Mouse (Mus musculus): ENCODE results near the gene Rbbp9. TPM values are rescaled to one million over a fixed set of nuclear protein-coding genes. Genes with fewer than 3 reads are reported as not detected.

The Rbbp9 gene
- total RNA-seq, 1 experiment: 7.9 TPM

DNA sequence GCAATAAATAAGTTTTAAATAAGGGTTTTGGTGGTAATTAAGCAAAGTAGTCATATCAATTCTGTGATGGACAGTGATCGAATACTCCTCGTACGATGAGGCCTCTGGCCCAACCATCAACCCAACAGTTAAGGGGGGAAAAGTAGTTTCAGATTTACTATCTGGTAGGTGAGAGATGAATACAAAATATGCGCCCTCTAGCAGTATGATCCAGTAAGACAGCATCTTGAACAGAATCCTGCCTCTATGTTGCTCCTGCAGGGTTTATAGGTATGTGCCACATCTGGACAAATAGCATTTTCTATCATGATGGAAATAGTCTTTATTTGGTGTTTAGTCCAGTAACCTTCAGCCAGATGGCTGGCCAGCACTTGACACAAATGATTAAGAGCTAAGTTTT, 9.4 kb downstream of the Rbbp9 start:
- TF ChIP-seq HCFC1 (IDR thresholded peaks at IDR 0.05; ENCODE audit: borderline replicate concordance, insufficient read depth, low read length) (no peak), MAFK (IDR thresholded peaks at IDR 0.05; ENCODE audit: insufficient read depth, low read depth, low read length) (no peak), CHD2 (IDR thresholded peaks at IDR 0.05; ENCODE audit: low read depth, low read length) (no peak), ZC3H11A (IDR thresholded peaks at IDR 0.05; ENCODE audit: borderline replicate concordance, low read depth, low read length) (no peak), ZNF384 (IDR thresholded peaks at IDR 0.05; ENCODE audit: low read depth, low read length) (no peak)
- no peak for DNase-seq (ENCODE audit: low read depth, low spot score)
- in situ Hi-C loops (cut with MboI; ENCODE audit: low sequenced_read_pairs in 2 of 2, unreplicated experiment in 2 of 2): no loop called here
- Histone ChIP-seq H3K27ac (ENCODE audit: insufficient read depth, low read depth, low read length, poor library complexity, severe bottlenecking) (no peak overlapping the region), H3K9me3 (ENCODE audit: control insufficient read depth, insufficient read depth, low read depth, low read length) (no peaks in the 10 kb centered on the region), H3K4me3 (ENCODE audit: insufficient read depth in 1 of 2, low read depth in 1 of 2, low read length in 2 of 2, poor library complexity in 1 of 2, severe bottlenecking in 1 of 2) (no peak overlapping the region), H3K9ac (ENCODE audit: insufficient read depth, low read depth, low read length, poor library complexity, severe bottlenecking) (no peak overlapping the region), H3K4me1 (ENCODE audit: control insufficient read depth in 2 of 2, insufficient read depth in 2 of 2, low read length in 2 of 2, poor library complexity in 1 of 2) (no peaks in the 10 kb centered on the region), H3K36me3 (ENCODE audit: control insufficient read depth, insufficient read depth, low read length, poor library complexity, severe bottlenecking) (peaks cover 19% of the 10 kb centered on the region)

DNA sequence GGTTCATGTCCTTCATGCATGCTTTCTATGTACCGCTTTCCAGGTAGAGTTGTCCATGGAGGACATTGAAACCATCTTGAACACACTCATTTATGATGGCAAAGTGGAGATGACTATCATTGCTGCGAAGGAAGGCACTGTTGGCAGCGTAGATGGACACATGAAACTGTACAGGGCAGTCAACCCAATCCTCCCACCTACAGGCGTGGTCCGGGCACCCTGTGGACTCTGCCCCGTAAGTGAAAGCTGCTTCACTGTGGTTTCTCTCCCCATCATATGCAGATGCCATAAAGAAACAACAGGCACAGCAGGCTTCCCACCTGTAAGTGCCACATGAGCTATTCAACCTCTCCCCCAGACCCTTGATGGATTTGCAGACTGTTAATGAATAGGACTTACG, 13.5 kb downstream of the Rbbp9 start:
- peaks cover 13% of the 10 kb centered on the region for H3K36me3 ChIP-seq (ENCODE audit: control insufficient read depth, insufficient read depth, low read length, poor library complexity, severe bottlenecking)
- H3K27ac ChIP-seq (ENCODE audit: insufficient read depth, low read depth, low read length, poor library complexity, severe bottlenecking): no peak overlapping the region
- H3K9me3 ChIP-seq (ENCODE audit: control insufficient read depth, insufficient read depth, low read depth, low read length): no peaks in the 10 kb centered on the region
- H3K4me1 ChIP-seq (ENCODE audit: control insufficient read depth in 2 of 2, insufficient read depth in 2 of 2, low read length in 2 of 2, poor library complexity in 1 of 2): no peaks in the 10 kb centered on the region
- in situ Hi-C loops (cut with MboI; ENCODE audit: low sequenced_read_pairs in 2 of 2, unreplicated experiment in 2 of 2): no loop called here
- TF ChIP-seq HCFC1 (IDR thresholded peaks at IDR 0.05; ENCODE audit: borderline replicate concordance, insufficient read depth, low read length): no peak
- no peak for TF ChIP-seq MAFK (IDR thresholded peaks at IDR 0.05; ENCODE audit: insufficient read depth, low read depth, low read length)
- no peak for TF ChIP-seq ZNF384 (IDR thresholded peaks at IDR 0.05; ENCODE audit: low read depth, low read length)
- TF ChIP-seq CHD2 (IDR thresholded peaks at IDR 0.05; ENCODE audit: low read depth, low read length): no peak
- TF ChIP-seq ZC3H11A (IDR thresholded peaks at IDR 0.05; ENCODE audit: borderline replicate concordance, low read depth, low read length): no peak
- no peak overlapping the region for H3K9ac ChIP-seq (ENCODE audit: insufficient read depth, low read depth, low read length, poor library complexity, severe bottlenecking)
- no peak for DNase-seq (ENCODE audit: low read depth, low spot score)
- H3K4me3 ChIP-seq (ENCODE audit: insufficient read depth in 1 of 2, low read depth in 1 of 2, low read length in 2 of 2, poor library complexity in 1 of 2, severe bottlenecking in 1 of 2): no peak overlapping the region

DNA sequence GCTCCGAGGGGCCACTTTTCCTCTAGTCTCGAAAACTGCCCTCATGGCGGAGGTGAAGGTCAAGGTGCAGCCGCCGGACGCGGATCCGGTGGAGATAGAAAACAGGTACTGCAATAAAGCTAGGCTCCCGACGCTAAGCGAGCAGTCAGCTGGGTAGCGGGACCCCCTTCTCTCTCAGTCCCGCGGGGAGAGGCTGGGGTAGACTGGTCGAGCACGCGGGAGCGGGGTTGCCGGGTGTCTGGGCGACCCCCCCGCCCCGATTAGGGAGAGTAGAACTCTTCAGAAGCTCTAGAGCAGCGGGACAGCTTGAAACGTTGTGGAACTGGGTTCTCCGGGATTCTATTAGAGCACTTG, 22.9 kb downstream of the Rbbp9 start:
- DNase-seq (ENCODE audit: low read depth, low spot score): no peak
- peak overlapping the region; percentile 96 for H3K9ac ChIP-seq (ENCODE audit: insufficient read depth, low read depth, low read length, poor library complexity, severe bottlenecking)
- no peaks in the 10 kb centered on the region for H3K9me3 ChIP-seq (ENCODE audit: control insufficient read depth, insufficient read depth, low read depth, low read length)
- H3K4me1 ChIP-seq (ENCODE audit: control insufficient read depth in 2 of 2, insufficient read depth in 2 of 2, low read length in 2 of 2, poor library complexity in 1 of 2): 0 out of 4 replicates have a peak, but pooled peaks cover 0 to 2% of the 10 kb centered on the region in 2 experiments
- peaks cover 4% of the 10 kb centered on the region for H3K36me3 ChIP-seq (ENCODE audit: control insufficient read depth, insufficient read depth, low read length, poor library complexity, severe bottlenecking)
- no peak for TF ChIP-seq HCFC1 (IDR thresholded peaks at IDR 0.05; ENCODE audit: borderline replicate concordance, insufficient read depth, low read length)
- no peak for TF ChIP-seq MAFK (IDR thresholded peaks at IDR 0.05; ENCODE audit: insufficient read depth, low read depth, low read length)
- TF ChIP-seq ZNF384 (IDR thresholded peaks at IDR 0.05; ENCODE audit: low read depth, low read length): no peak
- no peak for TF ChIP-seq CHD2 (IDR thresholded peaks at IDR 0.05; ENCODE audit: low read depth, low read length)
- no peak for TF ChIP-seq ZC3H11A (IDR thresholded peaks at IDR 0.05; ENCODE audit: borderline replicate concordance, low read depth, low read length)
- H3K27ac ChIP-seq (ENCODE audit: insufficient read depth, low read depth, low read length, poor library complexity, severe bottlenecking): peak overlapping the region; percentile 70
- in situ Hi-C loops (cut with MboI; ENCODE audit: low sequenced_read_pairs in 2 of 2, unreplicated experiment in 2 of 2): no loop called here
- peak overlapping the region; percentile 95 to 99 for H3K4me3 ChIP-seq (ENCODE audit: insufficient read depth in 1 of 2, low read depth in 1 of 2, low read length in 2 of 2, poor library complexity in 1 of 2, severe bottlenecking in 1 of 2)

DNA sequence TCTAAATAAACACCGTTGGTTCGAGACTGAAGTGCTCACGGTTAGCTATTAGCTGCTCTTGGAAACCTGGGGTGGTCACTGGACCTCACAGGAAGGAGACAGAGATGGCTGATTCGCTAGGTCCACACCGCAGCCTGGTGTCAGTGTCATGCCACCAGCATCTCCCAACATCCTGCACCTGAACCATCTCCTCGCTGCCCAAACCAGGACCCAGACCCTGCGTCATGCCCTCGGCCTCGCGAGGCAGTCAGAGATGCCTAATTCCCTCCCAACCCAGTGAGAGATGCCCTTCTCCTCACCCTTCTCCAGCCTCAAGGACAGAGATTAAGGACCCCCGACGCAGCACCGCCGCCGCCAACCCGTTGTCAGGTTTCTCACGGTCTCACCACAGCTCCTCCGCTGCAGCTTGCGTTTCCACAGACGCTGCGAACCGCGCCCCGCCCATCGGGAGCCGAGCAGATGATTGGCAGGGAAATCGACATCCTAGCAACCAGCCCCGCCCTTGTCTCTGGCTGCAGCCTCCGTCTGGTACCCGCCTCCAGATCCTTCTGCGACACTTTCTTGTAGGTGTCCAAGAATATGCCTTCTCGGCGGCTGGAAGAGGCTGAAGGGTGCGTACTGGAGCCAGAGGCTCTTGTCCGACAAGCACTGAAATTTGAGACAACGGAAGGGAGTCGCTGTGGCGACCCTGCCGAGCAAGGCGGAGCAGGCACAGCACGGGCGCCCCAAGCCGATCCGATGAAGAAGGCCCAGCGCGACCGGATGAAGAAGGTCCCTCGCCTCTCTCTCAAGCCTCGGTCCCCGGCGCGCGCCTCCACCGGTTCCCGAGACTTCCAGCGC, 23.5 kb downstream of the Rbbp9 start, which contains the start of the genes Dzank1 and Polr3f:
Gene Dzank1 (minus strand): TSS at position 434 of the 840 bp plus-strand sequence.
Gene Polr3f (plus strand): TSS at position 738 of the 840 bp plus-strand sequence.
- Histone ChIP-seq H3K4me1 (ENCODE audit: control insufficient read depth in 2 of 2, insufficient read depth in 2 of 2, low read length in 2 of 2, poor library complexity in 1 of 2) (0 out of 4 replicates have a peak, but pooled peaks cover 0 to 2% of the 10 kb centered on the region in 2 experiments), H3K36me3 (ENCODE audit: control insufficient read depth, insufficient read depth, low read length, poor library complexity, severe bottlenecking) (peaks cover 4% of the 10 kb centered on the region), H3K9me3 (ENCODE audit: control insufficient read depth, insufficient read depth, low read depth, low read length) (no peaks in the 10 kb centered on the region), H3K9ac (ENCODE audit: insufficient read depth, low read depth, low read length, poor library complexity, severe bottlenecking) (peak within 1 kb of the TSS; percentile 96), H3K4me3 (ENCODE audit: insufficient read depth in 1 of 2, low read depth in 1 of 2, low read length in 2 of 2, poor library complexity in 1 of 2, severe bottlenecking in 1 of 2) (peak within 1 kb of the TSS; percentile 95 to 99), H3K27ac (ENCODE audit: insufficient read depth, low read depth, low read length, poor library complexity, severe bottlenecking) (peak within 1 kb of the TSS; percentile 70)
- TF ChIP-seq ZNF384 (IDR thresholded peaks at IDR 0.05; ENCODE audit: low read depth, low read length): no peak
- TF ChIP-seq ZC3H11A (IDR thresholded peaks at IDR 0.05; ENCODE audit: borderline replicate concordance, low read depth, low read length): no peak
- no peak for TF ChIP-seq CHD2 (IDR thresholded peaks at IDR 0.05; ENCODE audit: low read depth, low read length)
- TF ChIP-seq MAFK (IDR thresholded peaks at IDR 0.05; ENCODE audit: insufficient read depth, low read depth, low read length): no peak
- peak; percentile 80; the same call in 1 of the 2 replicates for TF ChIP-seq HCFC1 (IDR thresholded peaks at IDR 0.05; ENCODE audit: borderline replicate concordance, insufficient read depth, low read length)
- peak; percentile 95 for DNase-seq (ENCODE audit: low read depth, low spot score)
- in situ Hi-C loops (cut with MboI; ENCODE audit: low sequenced_read_pairs in 2 of 2, unreplicated experiment in 2 of 2): no loop called here

Measured in ES-E14 (cell line).